Mouse (Mus musculus): ENCODE results near the gene Slc25a15.

Gene Slc25a15

DNA sequence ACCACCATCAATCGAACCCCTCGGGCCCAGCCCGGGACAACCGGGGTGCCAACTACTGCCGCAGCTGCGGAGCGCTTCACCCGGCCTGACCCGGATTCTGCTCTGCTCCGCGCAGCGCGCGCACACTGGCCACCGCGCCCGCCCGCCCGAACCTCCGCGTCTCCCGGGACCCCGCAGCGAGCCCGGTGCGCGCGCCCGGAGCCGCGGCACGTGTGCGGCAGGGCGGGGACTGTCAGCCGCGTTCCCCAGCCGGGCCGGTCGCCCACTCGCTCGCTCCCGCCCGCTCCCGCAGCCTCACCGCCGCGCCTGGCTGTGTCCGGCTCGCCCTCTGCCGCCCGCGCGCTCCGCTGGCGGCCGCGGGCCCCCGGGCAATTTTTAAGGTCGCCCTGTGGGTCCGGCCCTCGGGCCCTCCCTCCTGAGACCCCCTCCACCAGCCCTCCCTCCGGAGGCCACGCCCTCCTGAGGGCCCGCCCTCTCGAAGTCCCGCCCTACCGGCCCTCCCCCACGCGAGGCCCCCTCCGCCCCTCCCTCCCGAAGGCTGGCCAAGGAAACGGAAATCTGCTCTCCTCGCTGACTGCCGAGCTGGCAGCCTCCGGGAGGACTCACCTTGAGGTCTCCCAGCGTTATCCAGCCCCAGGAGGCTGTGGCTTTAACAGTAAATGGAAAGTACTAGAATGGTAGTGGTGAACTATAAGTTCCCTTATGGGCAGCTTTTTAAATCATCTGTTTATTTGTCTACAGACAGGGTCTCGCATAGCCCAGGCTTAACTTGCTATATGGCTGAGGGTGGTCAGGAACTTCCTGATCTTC is at the start of gene Slc25a15:
Gene Slc25a15 (minus strand): TSS at position 456 of the 810 bp plus-strand sequence.
- DNase-seq = peak; percentile 88

GRCm38 (mm10) chr8:22411971-22412370 is 13.6 kb upstream of the Slc25a15 start:
- no peak for DNase-seq

GRCm38 (mm10) chr8:22411282-22411702 is 12.9 kb upstream of the Slc25a15 start, which contains the start of gene Mrps31:
Mrps31 (plus strand) TSS chr8:22411361.
- DNase-seq = peak; percentile 88

GRCm38 (mm10) chr8:22410688-22411281 is 12.4 kb upstream of the Slc25a15 start:
- DNase-seq = no peak

DNA sequence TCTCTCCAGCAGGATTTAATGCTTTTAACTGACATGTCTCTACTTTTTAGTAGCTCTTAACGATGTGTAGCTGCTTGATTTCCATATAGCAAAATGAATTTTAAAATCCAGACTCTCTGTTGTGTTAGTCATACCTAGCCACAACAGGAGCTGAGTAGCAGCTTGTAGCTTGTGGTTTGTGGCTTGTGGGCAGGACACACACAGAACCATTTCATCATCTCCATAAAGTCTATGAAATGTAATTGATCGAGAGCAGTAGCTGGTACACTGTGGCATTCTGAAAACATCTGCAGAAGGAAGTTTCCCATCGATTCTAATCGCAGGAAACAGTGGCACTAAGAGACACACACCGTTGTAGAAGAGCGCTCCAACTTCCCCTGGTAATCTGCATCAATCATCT is 7.3 kb upstream of the Slc25a15 start:
- DNase-seq = no peak

- DNase-seq = no peak
These were observed 4.8 kb upstream of the Slc25a15 start for GRCm38 (mm10) chr8:22403235-22403634.

- DNase-seq = no peak
These were observed 2.2 kb upstream of the Slc25a15 start for GRCm38 (mm10) chr8:22400593-22400992.

GRCm38 (mm10) chr8:22399285-22399880 is 986 bp upstream of the Slc25a15 start:
- DNase-seq = no peak

GRCm38 (mm10) chr8:22397811-22398141 is 621 bp downstream of the Slc25a15 start:
- DNase-seq = no peak

DNA sequence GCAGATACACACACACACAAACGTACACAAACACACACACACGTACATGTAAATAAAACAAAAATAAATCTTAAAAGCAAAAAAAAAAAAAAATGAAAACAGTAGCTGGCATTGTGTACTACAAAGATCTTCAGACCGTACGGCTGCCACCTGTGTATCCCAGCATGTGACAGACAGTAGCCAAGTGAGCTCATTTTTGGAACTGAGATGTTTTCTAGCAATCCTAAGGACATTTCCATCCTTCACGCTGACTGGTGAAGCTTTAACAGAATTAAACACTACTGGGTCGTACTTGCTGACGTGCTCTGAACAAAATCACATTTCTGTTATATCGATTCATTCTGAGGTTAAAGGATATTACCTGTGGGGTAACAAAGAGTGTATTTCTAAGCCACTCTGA is 3.1 kb downstream of the Slc25a15 start:
- no peak for DNase-seq

- DNase-seq = no peak
These were observed 3.9 kb downstream of the Slc25a15 start for GRCm38 (mm10) chr8:22394471-22394870.

- DNase-seq = no peak
These were observed 7.5 kb downstream of the Slc25a15 start for GRCm38 (mm10) chr8:22390766-22391463.

- no peak for DNase-seq
These were observed 8.5 kb downstream of the Slc25a15 start for GRCm38 (mm10) chr8:22389874-22390273.

- DNase-seq = no peak
These were observed 13.2 kb downstream of the Slc25a15 start for GRCm38 (mm10) chr8:22385158-22385557.

GRCm38 (mm10) chr8:22382824-22383595 is 15.4 kb downstream of the Slc25a15 start:
- DNase-seq = no peak

- peak; percentile 32 for DNase-seq
These were observed 17.5 kb downstream of the Slc25a15 start for GRCm38 (mm10) chr8:22380934-22381333.

DNA sequence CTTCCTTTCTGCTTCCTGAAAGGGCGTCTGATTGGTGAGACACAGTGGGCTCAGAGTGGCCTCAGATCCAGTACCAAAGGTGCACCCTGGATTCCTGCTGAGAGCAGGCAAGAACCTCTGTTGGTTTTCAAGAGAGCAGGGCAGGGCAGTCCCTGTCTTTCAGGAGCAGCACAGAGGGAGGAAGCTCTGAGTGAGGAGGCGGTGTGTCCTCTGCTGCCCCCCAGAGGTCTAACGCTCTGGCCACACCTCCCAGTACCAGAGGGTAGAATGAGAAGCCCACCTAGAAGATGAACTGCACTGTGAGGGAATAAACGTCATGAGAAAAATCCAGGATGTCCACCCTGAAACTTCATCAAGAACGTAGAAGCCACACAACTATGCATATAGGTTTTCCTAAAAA is 21.5 kb downstream of the Slc25a15 start:
- DNase-seq = no peak

DNA sequence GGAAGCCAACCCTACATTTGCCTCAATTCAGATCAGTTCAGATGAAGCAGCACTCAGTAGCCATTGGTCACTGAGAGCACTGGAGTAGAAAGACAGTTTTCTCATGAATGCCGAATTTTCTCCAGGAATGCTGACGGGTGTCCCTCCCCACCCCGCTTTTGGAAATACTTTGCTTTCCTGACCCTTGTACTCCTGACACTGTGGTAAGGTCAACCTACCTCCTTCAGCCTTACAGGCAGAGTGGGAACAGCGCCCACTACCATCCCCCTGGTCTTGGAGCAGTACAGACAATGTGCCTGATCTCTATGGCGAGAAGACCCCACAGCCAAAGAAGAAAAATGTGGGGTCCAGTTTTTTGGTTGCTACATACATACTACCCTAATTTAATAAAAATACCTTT is 22.1 kb downstream of the Slc25a15 start:
- no peak for DNase-seq

DNA sequence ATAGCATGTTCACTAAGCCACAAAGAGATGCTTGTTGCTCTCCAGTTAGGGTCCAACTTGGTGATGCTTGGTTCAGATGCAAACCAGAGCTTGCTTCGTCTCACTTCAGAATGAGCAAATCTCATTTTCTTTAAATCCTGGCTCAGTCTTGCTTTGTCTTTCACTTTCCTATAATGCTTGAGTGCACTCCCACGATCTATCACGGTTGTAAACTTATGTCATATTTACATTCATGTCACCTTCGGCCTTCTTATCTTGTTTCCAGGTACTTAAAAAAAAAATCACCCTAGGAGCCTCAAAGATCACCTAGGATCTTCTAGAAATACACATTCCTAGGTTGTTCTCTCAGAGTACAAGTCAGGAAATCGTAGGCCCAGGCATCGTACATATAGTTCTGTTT is 38.5 kb downstream of the Slc25a15 start:
- DNase-seq = no peak

DNA sequence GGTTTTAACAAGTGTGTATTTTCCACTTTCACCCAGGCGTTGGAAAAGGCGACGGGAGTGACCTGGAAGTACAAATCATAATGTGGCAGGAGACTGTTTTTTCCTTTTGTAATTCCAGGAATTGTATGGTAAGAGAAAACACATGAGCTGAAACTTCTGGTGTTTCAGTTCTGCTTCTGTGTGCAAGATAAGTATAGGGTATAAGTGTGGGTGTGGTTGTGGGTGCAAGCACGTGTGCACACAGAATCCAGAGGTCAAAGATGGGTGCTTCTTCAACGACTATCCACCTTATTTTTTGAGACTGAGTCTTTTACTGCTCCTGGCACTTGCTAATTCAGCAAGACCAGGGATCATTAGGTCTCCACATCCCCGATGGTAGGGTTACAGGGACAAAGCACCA is 39.0 kb downstream of the Slc25a15 start:
- no peak for DNase-seq

DNA sequence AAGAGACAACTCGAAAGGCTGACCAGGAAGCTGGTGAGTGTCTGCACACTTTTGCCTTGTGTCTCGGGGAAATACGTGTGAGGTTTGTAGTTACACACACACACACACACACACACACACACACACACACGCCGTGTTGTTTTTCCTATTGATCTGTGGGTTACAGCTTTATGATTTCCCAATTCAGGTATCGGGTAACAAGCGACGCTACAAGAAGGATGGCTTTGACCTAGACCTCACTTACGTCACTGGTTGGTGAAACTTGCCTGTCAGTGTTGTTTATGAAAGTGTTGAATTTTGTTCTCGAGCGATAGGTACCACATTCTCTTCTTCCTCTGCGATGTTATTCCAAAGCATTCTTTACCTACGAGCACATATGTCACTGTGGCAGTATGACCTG is 63.0 kb downstream of the Slc25a15 start:
- DNase-seq = no peak
